Mouse (Mus musculus): ENCODE results near the gene Olfr619. TPM values are rescaled to one million over a fixed set of nuclear protein-coding genes. Genes with fewer than 3 reads are reported as not detected.

The Olfr619 gene
- not detected for polyA plus RNA-seq (2014; fragmentation: Illumina TruSeq; extraction: RNeasy Lipid Tissue Mini Kit (QIAGEN cat#74804); ENCODE audit: low read depth, low replicate concordance)

DNA sequence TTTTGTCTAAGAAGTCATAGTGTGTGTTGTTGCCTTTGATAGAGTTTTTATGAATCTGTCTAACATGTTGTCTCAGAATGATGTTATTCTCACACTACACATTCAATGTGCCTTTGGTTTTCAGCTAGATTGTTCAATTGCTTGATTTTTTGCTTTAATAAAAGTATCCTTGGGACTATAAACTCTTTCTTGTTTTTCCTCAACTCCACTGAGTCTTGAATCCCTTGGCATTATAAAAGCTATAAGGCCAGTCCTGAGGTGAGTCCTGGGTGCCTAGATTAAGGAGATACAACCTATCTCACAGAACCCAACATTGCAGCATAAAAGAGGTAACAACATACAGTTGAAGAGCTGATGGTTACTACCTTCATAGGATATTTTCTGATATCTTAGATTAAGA is at the start of gene Olfr619:
Gene Olfr619 (plus strand): TSS at position 301 of the 400 bp plus-strand sequence.

DNA sequence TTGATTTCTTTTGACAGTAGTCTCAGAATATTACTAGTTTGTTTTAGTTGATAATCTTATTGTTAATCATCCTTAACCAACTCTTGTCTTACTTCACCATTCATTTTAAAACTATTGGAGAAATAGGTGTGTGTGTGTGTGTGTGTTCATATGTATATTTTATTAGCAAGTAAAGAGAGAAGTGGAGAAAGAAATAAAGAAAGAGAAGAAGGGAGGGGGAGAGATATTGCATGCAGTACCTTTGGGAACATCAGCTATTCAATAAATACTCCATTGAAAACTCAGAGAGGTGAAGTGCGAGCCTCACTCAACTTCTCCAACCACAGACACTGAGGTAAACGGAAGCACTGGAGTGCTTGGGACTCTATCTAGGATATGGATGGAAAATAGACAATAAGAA is 44.6 kb upstream of the Olfr619 start, which contains the start of gene Olfr615:
Gene Olfr615 (plus strand): TSS at position 301 of the 400 bp plus-strand sequence.

DNA sequence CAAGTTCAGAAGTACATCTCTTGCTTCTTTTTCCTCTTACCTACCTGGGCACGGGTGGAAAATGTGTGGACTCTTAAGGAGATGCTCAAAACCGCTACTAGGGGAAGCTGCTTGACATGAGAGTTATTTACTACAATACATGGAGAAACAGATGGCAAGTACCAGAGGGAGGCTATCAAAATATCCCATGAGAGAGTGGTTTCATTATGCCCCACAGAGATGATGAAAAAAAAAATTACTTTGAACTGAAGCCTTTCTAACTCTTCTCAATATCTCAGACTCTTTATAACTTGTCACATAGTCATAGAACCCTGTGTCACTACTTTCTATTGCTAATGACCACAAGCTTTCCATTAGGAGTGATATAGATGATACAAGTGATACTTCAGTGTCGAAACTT is 31.3 kb upstream of the Olfr619 start, which contains the start of gene Olfr616:
Gene Olfr616 (minus strand): TSS at position 101 of the 400 bp plus-strand sequence.

DNA sequence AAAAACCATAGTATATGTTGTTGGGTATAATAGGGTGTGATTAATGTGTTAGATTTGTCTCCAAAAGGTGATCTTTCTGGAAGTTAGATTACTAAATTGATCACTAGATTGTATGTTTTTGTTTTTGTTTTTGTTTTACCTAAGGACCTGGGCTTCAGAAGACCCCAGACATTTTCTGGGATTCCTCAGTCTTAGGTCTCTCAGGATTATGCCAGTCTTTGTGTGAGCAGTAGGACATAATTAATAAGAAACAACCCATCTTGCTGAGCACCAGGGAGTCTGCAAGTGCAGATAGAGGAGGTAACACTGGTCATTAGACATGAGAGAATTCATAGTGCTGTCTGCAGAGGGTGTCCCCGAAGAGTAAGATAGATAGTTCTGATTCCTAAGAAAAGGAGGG is 27.6 kb upstream of the Olfr619 start, which contains the start of gene Olfr617:
Gene Olfr617 (plus strand): TSS at position 301 of the 400 bp plus-strand sequence.

DNA sequence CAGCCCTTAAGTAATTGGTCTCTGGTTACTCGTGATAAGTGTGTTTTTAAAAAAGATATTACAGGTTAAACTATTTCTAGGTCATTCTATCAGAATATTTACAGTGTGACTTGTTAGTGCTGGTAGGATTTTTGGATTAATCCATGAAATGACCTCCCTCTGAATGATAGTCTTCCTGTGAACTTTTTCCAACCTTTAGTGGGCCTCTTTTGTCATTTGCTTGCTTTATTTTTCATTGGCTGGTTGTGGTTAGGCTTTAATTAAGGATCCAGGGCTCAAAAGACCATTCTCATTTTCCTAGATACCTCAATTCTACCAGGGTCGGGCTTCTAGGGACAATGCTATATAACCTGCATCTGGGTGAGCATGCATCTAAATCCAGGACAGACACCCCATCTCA is 10.6 kb upstream of the Olfr619 start, which contains the start of gene Olfr618:
Gene Olfr618 (plus strand): TSS at position 301 of the 400 bp plus-strand sequence.

DNA sequence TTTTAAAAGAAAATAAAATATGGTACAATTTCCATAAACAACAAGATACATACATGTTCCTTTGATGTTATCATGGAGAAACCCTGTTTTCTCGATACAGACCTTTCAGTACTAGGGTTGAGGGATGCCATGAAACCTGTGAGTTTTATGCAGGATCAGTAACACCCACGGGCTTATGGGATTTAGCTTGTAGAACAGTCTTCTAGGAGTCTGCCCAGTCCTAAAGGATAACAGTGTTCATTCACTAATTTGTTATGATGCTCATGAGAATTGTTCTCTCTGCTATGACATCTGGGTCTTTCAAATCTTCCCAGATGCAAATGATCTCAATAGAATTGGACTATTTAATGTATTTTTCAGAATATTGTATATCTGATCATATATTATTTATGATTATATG is 12.1 kb downstream of the Olfr619 start, which contains the start of gene Olfr620:
Gene Olfr620 (minus strand): TSS at position 101 of the 400 bp plus-strand sequence.

DNA sequence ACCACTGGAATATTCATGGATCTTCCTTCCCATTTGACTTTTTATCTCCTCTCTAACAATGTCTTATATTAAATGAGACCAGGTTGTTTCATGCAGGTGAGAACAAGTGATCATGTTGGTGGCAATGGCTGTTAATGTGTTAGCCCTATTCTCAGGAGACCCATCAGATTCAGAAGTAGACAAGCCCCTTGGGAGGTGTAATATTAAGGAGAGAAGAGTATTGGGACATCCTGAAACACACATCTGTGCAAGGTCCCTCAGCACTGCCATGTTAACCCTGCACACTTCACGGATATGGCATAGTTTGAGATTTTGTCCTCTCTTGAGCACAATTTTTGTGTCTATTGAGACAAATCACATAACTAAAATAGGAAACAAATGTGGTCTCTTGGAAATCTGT is 42.2 kb downstream of the Olfr619 start, which contains the start of gene Olfr622:
Gene Olfr622 (minus strand): TSS at position 101 of the 400 bp plus-strand sequence.

Other genes with a start within 250 kb of the Olfr619 start
- gene Olfr601, start 237.9 kb upstream of the Olfr619 start, polyA plus RNA-seq (2014; fragmentation: Illumina TruSeq; extraction: RNeasy Lipid Tissue Mini Kit (QIAGEN cat#74804); ENCODE audit: low read depth, low replicate concordance): not detected
- gene Olfr603, start 214.4 kb upstream of the Olfr619 start, polyA plus RNA-seq (2014; fragmentation: Illumina TruSeq; extraction: RNeasy Lipid Tissue Mini Kit (QIAGEN cat#74804); ENCODE audit: low read depth, low replicate concordance): not detected
- not detected for gene Usp17lc, start 185.5 kb upstream of the Olfr619 start, polyA plus RNA-seq (2014; fragmentation: Illumina TruSeq; extraction: RNeasy Lipid Tissue Mini Kit (QIAGEN cat#74804); ENCODE audit: low read depth, low replicate concordance)
- gene Olfr605, start 155.1 kb upstream of the Olfr619 start, polyA plus RNA-seq (2014; fragmentation: Illumina TruSeq; extraction: RNeasy Lipid Tissue Mini Kit (QIAGEN cat#74804); ENCODE audit: low read depth, low replicate concordance): not detected
- not detected for gene Olfr606, start 151.5 kb upstream of the Olfr619 start, polyA plus RNA-seq (2014; fragmentation: Illumina TruSeq; extraction: RNeasy Lipid Tissue Mini Kit (QIAGEN cat#74804); ENCODE audit: low read depth, low replicate concordance)
- not detected for gene Olfr607, start 136.4 kb upstream of the Olfr619 start, polyA plus RNA-seq (2014; fragmentation: Illumina TruSeq; extraction: RNeasy Lipid Tissue Mini Kit (QIAGEN cat#74804); ENCODE audit: low read depth, low replicate concordance)
- gene Olfr608, start 130.7 kb upstream of the Olfr619 start, polyA plus RNA-seq (2014; fragmentation: Illumina TruSeq; extraction: RNeasy Lipid Tissue Mini Kit (QIAGEN cat#74804); ENCODE audit: low read depth, low replicate concordance): not detected
- not detected for gene Olfr609, start 102.5 kb upstream of the Olfr619 start, polyA plus RNA-seq (2014; fragmentation: Illumina TruSeq; extraction: RNeasy Lipid Tissue Mini Kit (QIAGEN cat#74804); ENCODE audit: low read depth, low replicate concordance)
- gene Olfr610, start 88.5 kb upstream of the Olfr619 start, polyA plus RNA-seq (2014; fragmentation: Illumina TruSeq; extraction: RNeasy Lipid Tissue Mini Kit (QIAGEN cat#74804); ENCODE audit: low read depth, low replicate concordance): not detected
- not detected for gene Olfr611, start 79.7 kb upstream of the Olfr619 start, polyA plus RNA-seq (2014; fragmentation: Illumina TruSeq; extraction: RNeasy Lipid Tissue Mini Kit (QIAGEN cat#74804); ENCODE audit: low read depth, low replicate concordance)
- gene Olfr612, start 57.9 kb upstream of the Olfr619 start, polyA plus RNA-seq (2014; fragmentation: Illumina TruSeq; extraction: RNeasy Lipid Tissue Mini Kit (QIAGEN cat#74804); ENCODE audit: low read depth, low replicate concordance): not detected
- not detected for gene Olfr613, start 52.5 kb upstream of the Olfr619 start, polyA plus RNA-seq (2014; fragmentation: Illumina TruSeq; extraction: RNeasy Lipid Tissue Mini Kit (QIAGEN cat#74804); ENCODE audit: low read depth, low replicate concordance)
- gene Olfr615, start 44.5 kb upstream of the Olfr619 start, polyA plus RNA-seq (2014; fragmentation: Illumina TruSeq; extraction: RNeasy Lipid Tissue Mini Kit (QIAGEN cat#74804); ENCODE audit: low read depth, low replicate concordance): not detected
- not detected for gene Olfr616, start 31.4 kb upstream of the Olfr619 start, polyA plus RNA-seq (2014; fragmentation: Illumina TruSeq; extraction: RNeasy Lipid Tissue Mini Kit (QIAGEN cat#74804); ENCODE audit: low read depth, low replicate concordance)
- gene Olfr617, start 27.5 kb upstream of the Olfr619 start, polyA plus RNA-seq (2014; fragmentation: Illumina TruSeq; extraction: RNeasy Lipid Tissue Mini Kit (QIAGEN cat#74804); ENCODE audit: low read depth, low replicate concordance): not detected
- not detected for gene Olfr618, start 10.5 kb upstream of the Olfr619 start, polyA plus RNA-seq (2014; fragmentation: Illumina TruSeq; extraction: RNeasy Lipid Tissue Mini Kit (QIAGEN cat#74804); ENCODE audit: low read depth, low replicate concordance)
- not detected for gene Olfr620, start 12.0 kb downstream of the Olfr619 start, polyA plus RNA-seq (2014; fragmentation: Illumina TruSeq; extraction: RNeasy Lipid Tissue Mini Kit (QIAGEN cat#74804); ENCODE audit: low read depth, low replicate concordance)
- not detected for gene Olfr622, start 42.1 kb downstream of the Olfr619 start, polyA plus RNA-seq (2014; fragmentation: Illumina TruSeq; extraction: RNeasy Lipid Tissue Mini Kit (QIAGEN cat#74804); ENCODE audit: low read depth, low replicate concordance)
- not detected for gene Olfr623, start 63.1 kb downstream of the Olfr619 start, polyA plus RNA-seq (2014; fragmentation: Illumina TruSeq; extraction: RNeasy Lipid Tissue Mini Kit (QIAGEN cat#74804); ENCODE audit: low read depth, low replicate concordance)
- gene Olfr624, start 70.6 kb downstream of the Olfr619 start, polyA plus RNA-seq (2014; fragmentation: Illumina TruSeq; extraction: RNeasy Lipid Tissue Mini Kit (QIAGEN cat#74804); ENCODE audit: low read depth, low replicate concordance): 0.12 TPM
- not detected for gene Olfr625-ps1, start 82.1 kb downstream of the Olfr619 start, polyA plus RNA-seq (2014; fragmentation: Illumina TruSeq; extraction: RNeasy Lipid Tissue Mini Kit (QIAGEN cat#74804); ENCODE audit: low read depth, low replicate concordance)
- gene Olfr243, start 114.1 kb downstream of the Olfr619 start, polyA plus RNA-seq (2014; fragmentation: Illumina TruSeq; extraction: RNeasy Lipid Tissue Mini Kit (QIAGEN cat#74804); ENCODE audit: low read depth, low replicate concordance): not detected
- not detected for gene Olfr628, start 129.8 kb downstream of the Olfr619 start, polyA plus RNA-seq (2014; fragmentation: Illumina TruSeq; extraction: RNeasy Lipid Tissue Mini Kit (QIAGEN cat#74804); ENCODE audit: low read depth, low replicate concordance)
- gene Olfr629, start 144.4 kb downstream of the Olfr619 start, polyA plus RNA-seq (2014; fragmentation: Illumina TruSeq; extraction: RNeasy Lipid Tissue Mini Kit (QIAGEN cat#74804); ENCODE audit: low read depth, low replicate concordance): not detected
- not detected for gene Olfr630, start 156.8 kb downstream of the Olfr619 start, polyA plus RNA-seq (2014; fragmentation: Illumina TruSeq; extraction: RNeasy Lipid Tissue Mini Kit (QIAGEN cat#74804); ENCODE audit: low read depth, low replicate concordance)
- gene Olfr69, start 171.0 kb downstream of the Olfr619 start, polyA plus RNA-seq (2014; fragmentation: Illumina TruSeq; extraction: RNeasy Lipid Tissue Mini Kit (QIAGEN cat#74804); ENCODE audit: low read depth, low replicate concordance): not detected
- not detected for gene Olfr68, start 179.1 kb downstream of the Olfr619 start, polyA plus RNA-seq (2014; fragmentation: Illumina TruSeq; extraction: RNeasy Lipid Tissue Mini Kit (QIAGEN cat#74804); ENCODE audit: low read depth, low replicate concordance)
- gene Olfr67, start 191.2 kb downstream of the Olfr619 start, polyA plus RNA-seq (2014; fragmentation: Illumina TruSeq; extraction: RNeasy Lipid Tissue Mini Kit (QIAGEN cat#74804); ENCODE audit: low read depth, low replicate concordance): not detected
- 7.8 TPM for gene Hbb-bt, start 213.4 kb downstream of the Olfr619 start, polyA plus RNA-seq (2014; fragmentation: Illumina TruSeq; extraction: RNeasy Lipid Tissue Mini Kit (QIAGEN cat#74804); ENCODE audit: low read depth, low replicate concordance)
- gene Hbb-bs, start 227.5 kb downstream of the Olfr619 start, polyA plus RNA-seq (2014; fragmentation: Illumina TruSeq; extraction: RNeasy Lipid Tissue Mini Kit (QIAGEN cat#74804); ENCODE audit: low read depth, low replicate concordance): 111 TPM
- not detected for gene Hbb-bh2, start 239.9 kb downstream of the Olfr619 start, polyA plus RNA-seq (2014; fragmentation: Illumina TruSeq; extraction: RNeasy Lipid Tissue Mini Kit (QIAGEN cat#74804); ENCODE audit: low read depth, low replicate concordance)
- not detected for gene Hbb-bh1, start 242.6 kb downstream of the Olfr619 start, polyA plus RNA-seq (2014; fragmentation: Illumina TruSeq; extraction: RNeasy Lipid Tissue Mini Kit (QIAGEN cat#74804); ENCODE audit: low read depth, low replicate concordance)

Measured in adrenal gland, adult 10 weeks (tissue).